Mouse (Mus musculus) CH12.LX (cell line): ENCODE data around the gene Htra1.

ENCODE experiments used
- BHLHE40 ChIP-seq: IDR thresholded peaks from 2 replicates; pipeline ENCODE4 v1.6.1; 2011; ENCODE audit warnings: mild to moderate bottlenecking, low read depth, low read length, improper control_type of control experiment
- CHD1 ChIP-seq: IDR thresholded peaks from 2 replicates; pipeline ENCODE4 v1.6.1; 2012; ENCODE audit warnings: low read depth, low read length, improper control_type of control experiment, inconsistent platforms
- CHD2 ChIP-seq: IDR thresholded peaks from 2 replicates; pipeline ENCODE4 v1.6.1; 2011; ENCODE audit warnings: low read length, improper control_type of control experiment
- CTCF ChIP-seq, 2 experiments: IDR thresholded peaks in 1 of 2; conservative IDR thresholded peaks in 1 of 2; 2 replicates each; pipeline ENCODE4 v1.5.1; 2011 to 2012; ENCODE audit warnings: low read depth in 2 of 2, low read length in 2 of 2, improper control_type of control experiment in 1 of 2, inconsistent platforms in 1 of 2, mild to moderate bottlenecking in 1 of 2, moderate library complexity in 1 of 2
- ELF1 ChIP-seq: IDR thresholded peaks from 2 replicates; pipeline ENCODE4 v1.6.1; 2014; ENCODE audit warnings: low read depth, mild to moderate bottlenecking, inconsistent platforms, low read length, improper control_type of control experiment
- ETS1 ChIP-seq: conservative IDR thresholded peaks from 2 replicates; pipeline ENCODE4 v1.6.1; 2012; ENCODE audit warnings: low read depth, mild to moderate bottlenecking, inconsistent platforms, low read length, improper control_type of control experiment, moderate library complexity
- JUND ChIP-seq: conservative IDR thresholded peaks from 2 replicates; pipeline ENCODE4 v1.6.1; 2011; ENCODE audit warnings: low read depth, low read length, improper control_type of control experiment
- MYC ChIP-seq: IDR thresholded peaks from 2 replicates; pipeline ENCODE4 v1.6.1; 2011; ENCODE audit warnings: low read depth, mild to moderate bottlenecking, improper control_type of control experiment, low read length
- NELFE ChIP-seq: IDR thresholded peaks from 2 replicates; pipeline ENCODE4 v1.6.1; 2011; ENCODE audit warnings: low read depth, low read length, improper control_type of control experiment
- POLR2A ChIP-seq: IDR thresholded peaks from 2 replicates; pipeline ENCODE4 v1.6.1; 2011; ENCODE audit warnings: low read depth, mild to moderate bottlenecking, improper control_type of control experiment, low read length
- TCF12 ChIP-seq: IDR thresholded peaks from 2 replicates; pipeline ENCODE4 v1.6.1; 2014; ENCODE audit warnings: low read depth, mild to moderate bottlenecking, inconsistent platforms, low read length, improper control_type of control experiment
- UBTF ChIP-seq: IDR thresholded peaks from 2 replicates; pipeline ENCODE4 v1.6.1; 2012; ENCODE audit warnings: low read depth, mild to moderate bottlenecking, inconsistent platforms, low read length, improper control_type of control experiment, moderate library complexity
- USF1 ChIP-seq: IDR thresholded peaks from 2 replicates; pipeline ENCODE4 v1.6.1; 2014; ENCODE audit warnings: low read depth, mild to moderate bottlenecking, inconsistent platforms, low read length, improper control_type of control experiment
- ZC3H11A ChIP-seq: IDR thresholded peaks from 2 replicates; pipeline ENCODE4 v1.6.1; 2012; ENCODE audit warnings: low read depth, mild to moderate bottlenecking, inconsistent platforms, low read length, improper control_type of control experiment

DNA sequence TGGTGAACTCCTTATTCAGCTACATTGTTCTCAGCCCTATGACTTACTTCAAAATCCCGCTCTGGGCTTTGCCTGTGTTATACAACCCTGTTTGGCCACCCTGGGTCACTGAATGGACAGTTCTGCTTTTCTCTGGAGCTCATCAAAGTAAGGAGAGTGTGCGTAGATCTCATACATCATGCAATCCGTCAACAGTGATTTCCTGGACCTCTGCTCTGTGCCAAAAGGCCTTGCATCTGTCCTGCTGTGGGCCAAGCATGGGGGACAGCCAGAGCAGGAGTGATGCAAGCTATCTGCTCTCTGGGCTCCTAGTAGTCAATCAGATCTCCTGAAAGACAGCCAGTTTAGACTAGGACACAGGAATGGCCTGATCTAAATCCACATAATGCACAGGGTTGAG lies 49.8 kb downstream of the Htra1 start:
- TF ChIP-seq UBTF (no peak), ETS1 (no peak), CTCF (conservative IDR thresholded peaks at IDR 0.05 in 1 of 2, IDR thresholded peaks at IDR 0.05 in 1 of 2; ENCODE audit: low read depth in 2 of 2, low read length in 2 of 2) (no peak), CHD2 (no peak), CHD1 (no peak), JUND (no peak), BHLHE40 (no peak), POLR2A (no peak), MYC (no peak), ELF1 (no peak), ZC3H11A (no peak), TCF12 (no peak), USF1 (no peak), NELFE (no peak)
